Mouse (Mus musculus) cortical plate, adult 2 months (tissue): Measurements from ENCODE around the gene Stx11.

Experiments
- CTCF ChIP-seq: fragments of 200-500 bp; IDR thresholded peaks from 2 replicates; pipeline ENCODE4 v1.5.1; 2011; ENCODE audit warnings: mild to moderate bottlenecking, control low read depth, low read length; ENCODE audit not compliant: insufficient read depth; ENCODE audit errors: extremely low read depth
- POLR2A ChIP-seq: fragments of 200-500 bp; IDR thresholded peaks from 2 replicates; pipeline ENCODE4 v1.6.1; 2011; ENCODE audit warnings: mild to moderate bottlenecking, low read length, control low read depth; ENCODE audit not compliant: insufficient read depth; ENCODE audit errors: extremely low read depth

- no peak for TF ChIP-seq POLR2A
- no peak for TF ChIP-seq CTCF
Measured at GRCm38 (mm10) chr10:13008737-13009121, 44.6 kb upstream of the Stx11 start.
